Mouse (Mus musculus): ENCODE data around the gene Gm45717. TPM values are rescaled to one million over a fixed set of nuclear protein-coding genes. Genes with fewer than 3 reads are reported as not detected.
"Not testable (repeated sequence)": the region's sequence is repeated elsewhere in the genome, so short reads cannot be mapped to it uniquely, and the experiment has no call there.

The Gm45717 gene
- total RNA-seq, 2 experiments from 2014 or later, result not detected

DNA sequence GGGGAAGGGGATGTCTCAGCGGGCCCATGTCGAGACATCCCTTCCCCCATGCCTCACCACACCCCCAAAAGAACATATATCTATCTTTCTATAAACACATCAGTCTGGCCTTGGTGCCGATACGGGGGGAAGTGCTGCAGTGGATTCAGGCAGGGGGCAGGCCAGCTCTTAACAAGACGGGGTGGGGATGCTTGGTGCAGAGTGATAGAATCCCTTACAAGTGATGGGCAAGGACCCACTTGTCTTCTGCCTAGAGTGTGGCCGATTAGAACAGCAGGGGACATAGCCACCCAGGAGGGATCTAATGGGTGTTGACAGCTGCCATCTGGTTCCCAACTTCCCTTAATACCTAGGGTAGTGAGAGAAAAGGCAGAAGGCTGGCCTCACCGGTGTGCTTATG is 15.2 kb upstream of the Gm45717 start:
- no peak for DNase-seq (ENCODE audit: low spot score in 2 of 2)

DNA sequence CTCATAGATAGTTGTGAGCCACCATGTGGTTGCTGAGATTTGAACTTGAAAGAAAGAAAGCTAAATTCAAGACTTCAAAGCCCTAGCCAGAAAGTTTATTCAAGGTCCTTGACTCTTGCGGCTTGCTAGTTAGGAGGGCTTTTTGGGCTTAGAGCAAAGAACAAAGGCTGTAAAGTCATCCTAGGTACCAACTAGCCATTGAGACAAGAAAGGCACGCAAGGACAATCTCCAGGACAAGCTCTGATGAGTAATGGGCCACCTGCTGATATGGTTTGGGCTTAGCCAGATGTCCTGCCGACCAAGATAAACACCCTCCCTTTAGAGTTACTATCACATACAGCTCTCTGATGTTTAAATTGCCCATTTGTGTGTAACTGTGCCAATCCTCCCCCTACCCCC is 13.0 kb upstream of the Gm45717 start:
- DNase-seq (ENCODE audit: low spot score in 2 of 2), result not testable (repeated sequence)

DNA sequence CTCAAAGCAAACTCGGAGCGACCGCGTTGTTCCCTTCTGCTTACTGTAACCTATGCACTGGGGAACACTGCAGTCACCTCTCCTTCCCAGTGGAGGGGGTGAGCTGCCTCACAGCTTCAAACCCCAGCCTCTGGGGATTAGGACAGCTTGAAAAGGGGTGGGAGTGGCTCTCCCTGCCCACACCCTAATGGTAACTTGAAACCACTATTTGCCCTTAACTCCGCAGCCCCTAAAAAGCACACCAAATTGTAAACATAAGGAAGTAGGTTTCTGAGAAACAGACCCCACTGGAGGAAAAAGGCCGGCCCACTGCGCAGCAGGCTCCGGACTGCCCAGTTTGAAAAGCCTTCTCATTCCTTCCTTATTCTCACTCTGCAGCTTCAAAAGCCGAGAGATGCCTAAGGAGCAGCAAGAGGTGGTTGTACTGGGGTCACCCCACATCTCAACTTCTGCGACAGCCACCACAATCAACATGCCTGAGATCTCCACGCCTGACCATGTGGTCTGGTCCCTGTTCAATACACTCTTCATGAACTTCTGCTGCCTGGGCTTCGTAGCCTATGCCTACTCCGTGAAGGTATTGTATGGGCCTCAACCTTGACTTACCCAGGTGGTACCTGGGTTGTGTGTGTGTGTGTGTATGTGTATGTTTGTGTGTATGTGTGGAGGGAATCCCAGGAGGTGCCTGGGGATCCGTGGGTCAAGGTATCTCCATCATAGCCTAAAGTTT is 12.3 kb upstream of the Gm45717 start:
- no peak for DNase-seq (ENCODE audit: low spot score in 2 of 2)

DNA sequence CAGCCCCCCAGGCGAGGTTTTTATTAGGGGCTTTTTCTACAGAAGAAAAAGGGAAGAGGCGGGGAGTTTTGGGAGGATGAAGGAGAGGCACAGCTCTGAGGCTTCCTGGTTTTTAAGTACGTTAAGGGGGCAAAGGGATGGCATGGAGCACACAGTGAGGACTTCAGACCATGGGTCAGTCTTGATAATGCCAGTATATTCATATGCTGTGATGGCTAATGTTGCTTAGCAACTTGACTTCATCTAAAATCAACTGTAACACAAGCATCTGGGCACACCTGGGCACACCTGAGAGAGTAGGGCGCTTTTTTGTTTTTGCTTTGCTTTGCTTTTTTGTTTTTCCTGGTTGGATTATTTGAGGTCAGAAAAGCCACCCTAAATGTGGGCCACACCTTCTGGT is 11.2 kb upstream of the Gm45717 start, which contains the start of gene Ifitm1:
Ifitm1 (plus strand) TSS at position 301 of the 400 bp plus-strand sequence.
- DNase-seq (ENCODE audit: low spot score in 2 of 2), result no peak

DNA sequence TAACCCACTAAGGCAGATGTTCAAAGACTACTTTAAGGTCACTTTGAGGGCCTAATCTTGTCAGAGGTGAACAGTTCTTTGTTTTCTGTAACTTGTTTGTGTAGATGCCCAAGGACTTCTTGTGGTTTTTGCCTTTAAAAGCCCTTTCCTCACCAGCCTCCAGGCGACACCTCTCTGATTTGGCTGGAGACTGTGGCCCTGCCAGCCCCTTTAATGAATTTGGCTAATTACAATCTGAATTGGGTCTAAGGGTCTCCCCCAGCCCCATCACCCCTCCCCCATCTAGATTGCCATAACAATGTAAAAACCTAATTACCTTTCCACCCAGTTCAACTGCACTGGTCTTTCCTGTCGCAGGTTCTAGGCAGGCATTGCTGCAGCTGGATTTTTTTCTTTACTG is 7.0 kb upstream of the Gm45717 start:
- DNase-seq (ENCODE audit: low spot score in 2 of 2), result no peak

DNA sequence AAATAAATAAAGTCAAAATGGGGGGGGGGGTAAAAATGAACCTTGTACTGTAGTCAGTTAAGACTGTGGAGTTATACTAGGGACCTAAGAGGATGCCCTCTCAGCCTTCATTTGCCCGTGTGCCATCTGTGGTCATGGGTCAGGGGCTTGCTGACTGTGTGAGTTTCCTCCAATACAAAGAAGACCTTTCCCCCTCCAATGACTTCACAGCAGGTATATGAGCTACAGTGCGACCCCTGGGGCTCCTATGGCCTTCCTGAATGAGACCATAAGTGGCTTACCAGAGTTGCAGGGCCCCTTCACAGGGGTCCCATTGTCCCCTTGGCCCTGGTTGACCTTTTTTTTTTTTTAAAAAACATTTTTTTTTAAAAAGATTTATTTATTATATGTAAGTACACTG is 5.7 kb upstream of the Gm45717 start:
- DNase-seq (ENCODE audit: low spot score in 2 of 2), result no peak

DNA sequence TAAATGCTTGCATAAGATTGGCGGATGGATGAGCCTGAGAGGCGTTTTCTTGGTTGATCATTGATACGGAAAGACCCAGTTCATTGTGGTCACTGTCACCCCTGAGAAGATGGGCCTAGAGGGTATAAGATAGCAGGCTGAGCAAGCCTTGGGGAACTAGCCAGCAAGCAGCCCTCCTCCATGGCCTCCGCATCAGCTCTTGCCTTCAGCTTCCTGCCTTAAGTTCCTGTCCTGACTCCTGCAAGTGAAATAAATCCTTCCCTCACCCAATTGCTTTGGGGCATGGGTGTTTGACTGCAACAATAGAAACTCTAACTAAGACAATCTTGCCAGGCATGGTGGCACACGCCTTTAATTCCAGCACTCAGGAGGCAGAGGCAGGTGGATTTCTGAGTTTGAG is 4.3 kb upstream of the Gm45717 start:
- DNase-seq (ENCODE audit: low spot score in 2 of 2), result no peak

DNA sequence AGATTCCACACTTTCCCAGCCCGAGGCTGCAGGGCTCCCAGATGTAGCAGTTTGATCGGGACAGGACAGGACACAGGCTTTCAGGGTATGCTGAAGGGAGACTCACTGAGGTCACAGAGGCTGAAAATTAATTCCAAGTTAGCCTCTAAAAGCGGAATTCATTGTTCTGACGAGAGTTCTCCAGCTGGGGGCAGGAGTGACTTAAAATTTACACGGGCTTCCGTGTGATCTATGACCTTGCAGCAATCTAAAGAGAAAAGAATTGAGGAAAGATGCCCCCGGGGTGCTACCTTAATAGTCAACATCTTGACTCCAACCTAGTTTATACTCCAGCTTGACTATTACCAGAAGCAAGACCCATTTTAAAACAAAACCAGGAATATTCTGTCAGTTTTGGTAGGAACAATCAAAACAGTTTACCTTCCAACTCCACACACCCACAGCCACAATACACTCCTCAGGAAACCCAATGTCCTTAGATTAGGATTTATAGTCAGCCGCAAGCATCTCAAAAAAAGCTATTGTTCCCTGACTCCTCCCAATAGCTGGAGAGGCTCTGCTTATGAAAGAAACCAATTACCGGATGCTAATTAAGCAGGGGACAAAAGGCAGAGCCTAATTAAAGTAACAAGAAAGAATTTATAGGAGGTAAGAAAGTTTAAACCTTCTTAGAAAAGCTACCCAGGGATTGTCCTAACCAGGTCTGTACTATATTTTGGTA is 3.6 kb upstream of the Gm45717 start:
- DNase-seq (ENCODE audit: low spot score in 2 of 2), result peak in 1 of 2 experiments; percentile 15

DNA sequence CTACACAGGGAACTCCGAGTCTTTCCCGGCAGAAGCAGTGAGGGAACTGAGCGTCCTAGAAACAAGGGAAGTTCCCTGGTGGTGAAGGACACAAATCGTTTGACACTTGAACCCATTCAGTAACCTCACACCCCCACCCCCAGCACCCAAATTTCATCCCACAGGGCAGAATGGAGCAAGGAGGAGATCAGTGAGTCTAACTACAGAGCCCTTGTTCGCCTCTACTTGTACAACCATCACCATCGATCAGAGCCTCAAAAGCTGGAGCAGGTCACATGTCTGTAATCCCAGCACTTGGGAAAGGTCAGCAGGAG is 776 bp upstream of the Gm45717 start:
- no peak for DNase-seq (ENCODE audit: low spot score in 2 of 2)

DNA sequence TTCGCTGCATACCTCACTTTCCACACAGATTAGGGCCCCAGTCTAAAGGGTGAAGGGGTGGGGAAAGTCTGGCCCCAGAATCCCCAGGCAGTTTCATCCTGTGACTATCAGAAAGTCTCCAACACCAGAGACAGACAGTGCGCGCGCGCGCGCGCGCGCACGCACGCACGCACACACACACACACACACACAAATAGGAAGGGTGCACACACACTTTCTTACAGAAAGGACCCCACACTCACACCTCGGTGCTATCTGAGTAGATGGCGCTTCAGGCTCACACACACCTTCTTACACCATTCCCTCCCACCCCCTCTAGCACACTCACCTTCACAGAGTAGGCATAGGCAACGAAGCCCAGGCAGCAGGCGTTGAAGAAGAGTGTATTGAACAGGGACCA is 395 bp downstream of the Gm45717 start:
- DNase-seq (ENCODE audit: low spot score in 2 of 2), result no peak

DNA sequence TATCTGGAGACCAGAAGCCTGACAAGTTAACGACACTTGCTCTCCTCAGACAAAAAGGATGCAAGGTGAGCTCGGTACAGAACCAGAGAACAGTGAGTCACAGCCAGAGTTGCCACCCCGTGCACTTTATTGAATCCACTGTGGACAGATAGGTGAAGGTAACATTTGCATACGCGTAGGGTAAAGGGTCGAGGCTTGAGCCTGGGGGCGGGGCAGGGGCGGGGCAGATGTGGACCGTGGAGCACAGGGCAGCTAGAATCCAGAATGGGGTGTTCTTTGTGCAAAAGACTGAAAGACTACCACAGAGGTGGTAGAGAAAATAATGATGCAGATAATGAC is 1.0 kb downstream of the Gm45717 start:
- DNase-seq (ENCODE audit: low spot score in 2 of 2), result no peak

DNA sequence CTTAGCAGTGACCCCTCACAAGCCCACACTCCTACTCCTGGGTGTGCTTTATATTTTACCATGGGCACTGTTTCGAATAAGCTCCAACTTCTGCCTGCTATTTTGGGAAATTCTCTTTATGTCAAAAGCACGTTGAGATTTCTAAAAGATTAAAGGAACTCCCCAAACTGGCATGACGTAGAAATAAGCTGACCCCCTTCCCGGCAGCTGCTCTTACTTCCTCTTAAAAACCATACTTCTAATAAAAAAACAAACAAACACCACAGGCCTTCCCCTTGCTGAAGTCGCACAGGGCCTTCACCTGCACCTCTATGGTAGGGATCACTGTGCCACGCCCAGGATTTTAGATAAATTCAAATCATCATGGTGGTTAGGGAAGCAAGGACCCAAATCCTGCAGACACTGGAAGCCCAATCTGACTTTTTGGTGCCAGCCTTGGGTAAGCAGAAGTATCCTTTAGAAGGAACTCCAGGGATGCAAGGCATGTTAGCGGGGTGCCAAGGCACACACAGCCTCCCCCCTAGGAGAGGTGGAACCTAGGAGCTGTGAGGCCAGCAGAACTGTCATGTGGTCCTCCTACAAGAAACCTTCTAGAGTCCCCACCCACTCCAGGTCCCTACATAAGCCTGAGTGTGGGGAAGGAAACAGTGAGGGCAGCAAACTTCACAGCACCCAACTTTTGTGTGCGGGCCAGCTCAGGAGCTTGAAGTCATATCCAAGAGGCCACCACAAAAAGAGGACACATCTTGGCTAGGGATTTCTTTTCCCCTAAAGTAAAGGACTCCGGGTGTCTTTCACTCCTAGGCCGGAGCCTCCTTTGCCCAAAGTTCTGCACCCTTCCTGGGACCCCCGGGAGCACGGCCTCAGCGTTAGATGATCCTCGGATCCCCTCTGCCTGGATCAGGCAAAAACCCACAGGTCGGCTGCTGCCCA is 1.7 kb downstream of the Gm45717 start:
- no peak for DNase-seq (ENCODE audit: low spot score in 2 of 2)

DNA sequence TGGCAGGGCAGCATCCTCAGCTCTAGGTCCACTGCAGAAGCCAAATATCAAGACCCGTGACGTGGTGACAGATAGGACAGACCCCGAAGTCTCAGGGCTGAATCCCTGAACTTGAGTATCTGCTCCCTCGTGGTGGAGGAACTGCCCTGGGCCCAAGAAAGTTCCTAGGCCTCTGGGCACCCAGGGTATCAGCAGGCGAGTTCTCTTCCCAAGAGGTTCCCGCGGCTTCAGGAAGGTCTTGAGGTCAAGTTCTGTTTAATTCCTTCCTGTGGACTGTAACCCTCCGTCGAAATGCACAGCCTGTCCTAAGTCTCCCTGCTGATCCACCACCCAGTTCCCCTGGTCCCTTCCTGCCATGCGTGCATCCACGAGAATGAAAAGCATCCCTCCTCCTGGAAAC is 2.6 kb downstream of the Gm45717 start:
- DNase-seq (ENCODE audit: low spot score in 2 of 2), result no peak

DNA sequence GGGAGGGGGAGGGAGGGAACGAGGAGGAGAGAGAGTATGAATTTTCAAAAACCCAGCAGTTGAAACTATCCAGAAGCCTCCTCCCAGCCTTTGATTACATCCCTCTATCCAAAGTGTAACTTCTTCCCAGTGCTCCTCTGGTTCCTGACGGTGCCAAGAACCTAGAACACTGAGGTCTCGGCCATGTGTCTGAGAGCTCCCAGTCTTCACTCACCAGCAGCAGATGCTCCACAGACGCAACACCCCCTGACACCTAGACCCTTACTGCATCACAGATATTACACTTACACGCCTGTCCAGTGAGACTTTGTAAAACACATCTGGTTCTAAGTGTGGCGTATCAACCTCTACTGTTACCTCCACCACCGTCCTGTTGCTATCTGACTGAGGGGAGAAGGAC is 3.3 kb downstream of the Gm45717 start:
- DNase-seq (ENCODE audit: low spot score in 2 of 2), result no peak

DNA sequence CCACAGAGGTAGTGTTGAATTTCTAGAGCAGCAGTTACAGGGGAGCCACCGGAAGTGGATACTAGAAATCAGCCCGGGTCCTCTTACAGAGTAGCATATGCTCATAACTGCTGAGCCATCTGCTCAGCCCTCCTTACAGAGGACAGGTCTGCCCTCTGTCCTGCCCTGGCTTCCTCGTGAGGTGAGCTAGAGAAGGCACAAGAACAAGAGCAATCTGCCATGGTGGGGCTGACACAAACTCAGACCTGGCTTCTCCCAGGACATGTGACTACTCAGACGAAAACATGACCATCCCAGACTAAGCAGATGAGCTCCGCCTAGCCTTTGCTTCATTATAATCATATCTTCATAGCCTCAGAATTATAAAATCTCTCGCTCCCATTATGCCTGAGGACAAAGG is 4.0 kb downstream of the Gm45717 start:
- no peak for DNase-seq (ENCODE audit: low spot score in 2 of 2)

DNA sequence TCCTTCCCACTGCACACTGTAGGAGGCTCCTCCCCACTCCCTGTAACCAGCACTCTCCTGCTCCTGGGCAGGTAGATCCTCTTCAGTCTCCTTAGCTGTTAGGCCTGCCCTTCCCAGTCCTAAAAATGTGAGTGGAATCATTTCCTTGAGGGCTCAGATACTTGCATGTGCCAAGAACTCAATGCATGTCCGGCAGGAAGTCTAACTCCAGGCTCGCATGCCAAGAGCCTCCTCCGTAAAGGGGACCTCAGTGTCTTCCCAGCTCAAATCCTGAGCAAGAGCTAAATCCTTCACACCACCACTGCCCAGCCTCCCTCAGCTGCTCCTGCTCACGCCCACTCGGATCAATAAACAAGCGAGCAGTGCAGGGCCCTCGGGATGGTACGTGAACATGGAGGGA is 4.7 kb downstream of the Gm45717 start:
- DNase-seq (ENCODE audit: low spot score in 2 of 2), result no peak

DNA sequence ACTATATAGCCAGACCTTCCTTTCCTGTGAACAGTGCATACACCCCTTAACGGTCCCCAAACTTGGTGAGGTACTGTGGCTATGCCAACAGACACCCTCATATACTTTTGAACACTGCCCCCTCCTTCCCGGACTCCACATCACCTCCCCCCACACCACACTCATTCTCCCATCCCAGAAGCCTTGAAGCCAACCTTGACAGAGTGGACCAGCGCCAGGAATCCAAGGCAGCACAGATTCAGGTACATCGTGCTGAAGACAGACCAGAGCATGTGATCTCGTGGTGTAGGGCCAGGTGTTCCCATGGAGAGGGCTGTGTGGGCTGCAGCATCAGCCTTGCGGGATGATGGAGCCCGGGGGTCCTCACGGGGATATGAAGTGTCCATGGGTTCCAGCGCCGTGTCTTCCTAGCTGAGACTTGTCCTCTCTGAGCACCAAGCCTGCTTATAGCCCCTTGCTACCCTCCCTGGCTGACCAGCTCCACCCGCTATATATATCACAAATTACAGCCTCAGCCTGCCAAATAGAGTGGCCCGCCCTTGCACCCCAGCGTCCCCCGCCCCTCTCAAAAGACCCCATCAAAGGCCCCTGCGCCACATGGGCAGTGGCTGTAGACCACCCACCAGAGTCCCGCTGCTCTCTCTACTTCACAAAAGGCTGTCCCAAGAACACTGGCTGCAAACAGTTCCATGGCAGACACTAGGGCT is 5.8 kb downstream of the Gm45717 start, which contains the start of gene Ifitm5:
Ifitm5 (minus strand) TSS at position 468 of the 707 bp plus-strand sequence.
- no peak for DNase-seq (ENCODE audit: low spot score in 2 of 2)

DNA sequence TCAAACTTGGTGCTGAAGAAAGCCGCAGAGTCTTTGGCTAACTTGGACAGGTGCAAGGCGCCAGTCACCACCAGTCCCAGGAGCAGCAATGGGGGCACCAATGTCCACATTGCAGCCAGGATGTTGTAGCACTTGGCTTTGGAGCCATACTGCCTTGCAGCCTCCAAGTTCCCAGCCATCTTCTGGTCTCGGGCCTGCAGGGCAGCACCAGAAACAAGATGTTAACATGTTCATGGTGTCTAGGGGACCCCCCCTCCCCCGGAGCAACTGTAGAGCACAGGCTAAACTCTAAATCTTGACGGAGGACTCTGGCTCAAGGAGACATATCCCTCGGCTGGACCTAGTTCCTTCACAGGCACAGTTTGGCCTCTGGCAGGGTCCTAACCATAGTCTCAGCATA is 6.5 kb downstream of the Gm45717 start:
- no peak for DNase-seq (ENCODE audit: low spot score in 2 of 2)

DNA sequence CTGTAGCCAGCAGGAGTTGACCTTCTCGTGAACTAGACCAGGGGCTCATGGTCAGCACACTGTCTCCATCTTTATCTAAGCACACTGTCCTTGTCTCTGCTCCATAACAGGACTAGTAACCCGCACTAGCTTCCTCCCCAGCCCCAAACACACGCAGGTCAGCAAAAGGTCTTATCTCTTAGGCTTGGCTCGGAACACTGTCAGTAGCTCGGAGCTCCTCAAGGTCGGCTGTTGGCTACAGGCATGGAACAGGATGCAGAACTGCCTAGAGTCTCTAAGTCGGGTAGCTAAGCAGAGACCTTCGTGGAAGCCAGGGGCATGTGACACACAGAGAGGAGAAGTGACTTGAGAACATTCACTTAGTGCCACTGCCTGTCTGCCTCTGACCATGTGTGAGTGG is 7.6 kb downstream of the Gm45717 start:
- DNase-seq (ENCODE audit: low spot score in 2 of 2), result no peak

DNA sequence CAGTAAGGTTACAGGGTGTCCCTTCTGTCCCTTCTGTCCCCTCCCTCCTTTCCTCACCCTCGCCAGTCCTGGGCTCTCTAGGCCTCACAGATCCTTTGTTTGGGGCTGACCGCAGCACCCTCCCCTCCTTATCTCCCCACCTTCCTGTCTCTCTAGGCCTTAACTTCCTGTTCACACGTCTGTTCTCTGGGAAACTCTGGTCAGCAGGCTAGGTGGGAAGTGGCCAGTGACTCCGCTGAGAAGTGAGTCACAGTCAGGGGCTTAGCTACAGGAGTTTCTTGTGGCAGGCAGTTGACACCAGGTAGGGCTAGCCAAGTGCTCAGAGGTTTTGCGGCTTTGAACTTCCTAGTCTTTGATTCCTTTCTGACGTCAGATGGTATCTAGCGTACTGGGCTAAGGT is 8.8 kb downstream of the Gm45717 start:
- DNase-seq (ENCODE audit: low spot score in 2 of 2), result no peak

DNA sequence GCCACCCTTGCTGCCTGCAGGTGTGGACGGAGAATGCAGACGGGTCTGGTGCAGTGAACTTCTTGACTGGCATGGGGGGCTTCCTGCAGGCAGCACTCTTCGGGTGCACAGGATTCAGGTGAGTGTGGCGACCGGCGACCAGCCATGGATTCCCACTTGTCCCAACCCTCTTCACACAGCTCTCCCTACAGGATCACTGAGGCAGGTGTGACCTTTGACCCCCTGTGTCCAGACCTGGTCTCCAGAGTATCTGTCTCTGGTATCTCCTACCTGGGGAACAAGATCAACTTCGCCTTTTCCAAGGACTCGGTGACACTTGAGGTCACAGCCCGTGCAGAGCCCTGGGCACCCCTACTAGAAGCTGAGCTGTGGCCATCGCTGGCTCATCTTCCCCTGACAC is 9.4 kb downstream of the Gm45717 start:
- no peak for DNase-seq (ENCODE audit: low spot score in 2 of 2)

Data from layer of hippocampus, postnatal 14 days (tissue).